Comparison of ENCODE assay signal across 9 mouse cellular contexts in the genomic region with DNA sequence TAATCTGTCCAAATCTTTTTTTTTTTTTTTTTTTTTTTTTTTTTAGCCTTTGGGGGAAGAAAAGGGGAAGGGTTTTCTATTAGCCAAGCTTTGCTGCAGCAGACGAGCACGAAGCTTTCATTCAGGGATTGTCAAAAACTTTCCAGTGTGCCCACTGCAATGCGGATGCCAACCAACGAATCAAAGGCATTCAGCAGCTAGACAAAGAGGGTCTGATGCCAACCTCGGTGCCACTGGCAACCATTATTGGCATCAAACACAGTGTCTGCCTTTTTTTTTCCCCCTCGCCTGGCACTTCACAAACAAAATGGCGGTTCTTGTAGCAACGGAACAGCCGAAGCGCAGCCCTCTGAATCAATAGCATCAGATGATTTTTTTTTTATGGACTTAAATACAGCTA.
DNase-seq lines count a peak whose midpoint lies in the region; ATAC-seq and TF ChIP-seq lines count a peak whose summit lies in the region.
"Had no signal": no experiment of that assay in that cellular context is flagged by ENCODE, and none has a peak within 500 bp of the region (broad histone marks: within the 10 kb centered on the region; RNA-seq: fewer than 3 reads in every experiment).

No protein-coding gene starts in this region.

- H3K4me3 ChIP-seq in cerebellum, adult 2 months (replicated peaks; ENCODE audit: insufficient read depth, low read depth, low read length), result no peak overlapping the region
- no peak overlapping the region; the same call in 1 of the 2 replicates for H3K4me3 ChIP-seq in neural tube, embryonic 13.5 days

- H3K27me3 ChIP-seq in cerebellum, adult 2 months (ENCODE audit: control insufficient read depth, insufficient read depth, low read length), result no peaks in the 10 kb centered on the region
- no peaks in the 10 kb centered on the region for H3K27me3 ChIP-seq in neural tube, embryonic 13.5 days

- no peak overlapping the region for H3K27ac ChIP-seq in cerebellum, adult 2 months (ENCODE audit: insufficient read depth, low read length)
- H3K27ac ChIP-seq in neural tube, embryonic 13.5 days (replicated peaks), result peak overlapping the region; percentile 82

- peak; percentile 55 to 73 for DNase-seq in cerebellum, adult 2 months
- DNase-seq in cerebellum, adult 8-10 months, result no peak
- DNase-seq in neural tube, embryonic 10.5 days (ENCODE audit: extremely low spot score, low spot score), result no peak
- DNase-seq in layer of hippocampus, postnatal 36 days, result peak; percentile 83 to 86
- DNase-seq in right cerebral cortex, postnatal 36 days (ENCODE audit: low spot score in 2 of 2), result peak; percentile 62 to 63
- no peak for DNase-seq in MN1 (ENCODE audit: low spot score)
- DNase-seq: lung, postnatal 10 days had no signal

- ATAC-seq in neural tube, embryonic 13.5 days (ENCODE audit: low read depth), result peak; percentile 57
- no peak for ATAC-seq in megakaryocyte-erythroid progenitor cell, adult 5-6 weeks (replicated peaks; ENCODE audit: low FRiP score, low TSS enrichment, poor library complexity, severe bottlenecking)

- H3K9ac ChIP-seq in neural tube, embryonic 13.5 days, result 0 out of 2 replicates have a peak overlapping the region, but pooled peaks have one; percentile 41

- peak overlapping the region; percentile 77 for H3K4me2 ChIP-seq in neural tube, embryonic 13.5 days

- peaks cover 14% of the 10 kb centered on the region; the same call in 1 of the 2 replicates for H3K36me3 ChIP-seq in neural tube, embryonic 13.5 days

- H3K4me1 ChIP-seq in cerebellum, adult 2 months (ENCODE audit: control insufficient read depth, insufficient read depth, low read length), result peaks cover 30% of the 10 kb centered on the region
- peaks cover 75% of the 10 kb centered on the region for H3K4me1 ChIP-seq in neural tube, embryonic 13.5 days (replicated peaks)

- H3K9me3 ChIP-seq in neural tube, embryonic 13.5 days, result no peaks in the 10 kb centered on the region

- TF ChIP-seq POLR2A in cerebellum, adult 2 months (IDR thresholded peaks at IDR 0.05; ENCODE audit: borderline replicate concordance, insufficient read depth, low read length), result no peak

- WGBS in cerebellum, adult 2 months, result 50% methylated on average over 10 of the region's 10 CpGs
- WGBS in neural tube, embryonic 13.5 days, result 58% methylated on average over 10 of the region's 10 CpGs

- TF ChIP-seq CTCF in cerebellum, adult 2 months (IDR thresholded peaks at IDR 0.05; ENCODE audit: borderline replicate concordance, insufficient read depth, low read depth, low read length), result no peak

Comparison
In these comparisons a context has a peak if more than half of its experiments do, and no peak if none do; other contexts are left out.
1. DNase-seq: peak in cerebellum, adult 2 months (2 of 2), layer of hippocampus, postnatal 36 days (2 of 2) and right cerebral cortex, postnatal 36 days (2 of 2); none in cerebellum, adult 8-10 months (single experiment), neural tube, embryonic 10.5 days (single experiment) and MN1 (single experiment).